Mouse (Mus musculus): ENCODE results near the gene Cetn4. TPM values are rescaled to one million over a fixed set of nuclear protein-coding genes. Genes with fewer than 3 reads are reported as not detected.
A peak's percentile ranks its signal among the peaks of the same experiment; 100 is the strongest.

The Cetn4 gene
- polyA plus RNA-seq, 1 experiment from 2014 or later, result 2.6 TPM

- Histone ChIP-seq H3K4me1 (no peaks in the 10 kb centered on the region), H3K27ac (no peak overlapping the region), H3K36me3 (no peaks in the 10 kb centered on the region), H3K4me3 (no peak overlapping the region), H3K27me3 (replicated peaks) (no peaks in the 10 kb centered on the region), H3K4me2 (replicated peaks) (no peak overlapping the region), H3K9ac (no peak overlapping the region), H3K9me3 (no peaks in the 10 kb centered on the region)
- no peak for ATAC-seq (ENCODE audit: low FRiP score, low read depth)
- WGBS, result 98% methylated on average over 1 of the region's 1 CpGs
Measured at GRCm38 (mm10) chr3:37329963-37330362, 17.5 kb upstream of the Cetn4 start.

DNA sequence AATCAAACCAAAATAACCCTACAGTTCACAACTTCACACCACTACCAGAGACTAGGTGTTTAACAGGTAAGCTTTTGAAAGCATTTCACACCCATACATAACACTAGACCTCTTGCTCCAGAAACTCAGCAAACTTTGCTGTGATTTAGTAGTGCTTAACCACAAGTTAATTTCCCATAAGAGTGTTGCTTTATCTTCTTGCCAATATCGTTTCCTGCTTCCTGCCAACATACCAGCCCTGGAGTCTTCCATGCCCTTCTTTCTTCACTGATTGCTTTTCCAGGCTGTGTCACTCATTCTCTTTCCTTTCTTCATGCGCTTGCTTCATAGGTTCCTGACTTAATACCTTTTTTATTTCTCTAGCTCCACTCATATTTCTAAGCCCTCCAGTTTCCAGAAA, 16.0 kb upstream of the Cetn4 start:
- Histone ChIP-seq H3K27ac (no peak overlapping the region), H3K4me2 (replicated peaks) (no peak overlapping the region), H3K27me3 (replicated peaks) (no peaks in the 10 kb centered on the region), H3K36me3 (no peaks in the 10 kb centered on the region), H3K4me1 (no peaks in the 10 kb centered on the region), H3K4me3 (no peak overlapping the region), H3K9ac (no peak overlapping the region), H3K9me3 (no peaks in the 10 kb centered on the region)
- WGBS, result 76% methylated on average over 2 of the region's 2 CpGs
- ATAC-seq (ENCODE audit: low FRiP score, low read depth), result no peak

GRCm38 (mm10) chr3:37326627-37327026, 14.1 kb upstream of the Cetn4 start:
- Histone ChIP-seq H3K27me3 (replicated peaks) (no peaks in the 10 kb centered on the region), H3K36me3 (no peaks in the 10 kb centered on the region), H3K9ac (no peak overlapping the region), H3K4me1 (no peaks in the 10 kb centered on the region), H3K9me3 (no peaks in the 10 kb centered on the region), H3K4me2 (replicated peaks) (no peak overlapping the region), H3K4me3 (no peak overlapping the region), H3K27ac (no peak overlapping the region)
- WGBS, result 93% methylated on average over 3 of the region's 3 CpGs
- ATAC-seq (ENCODE audit: low FRiP score, low read depth), result no peak

DNA sequence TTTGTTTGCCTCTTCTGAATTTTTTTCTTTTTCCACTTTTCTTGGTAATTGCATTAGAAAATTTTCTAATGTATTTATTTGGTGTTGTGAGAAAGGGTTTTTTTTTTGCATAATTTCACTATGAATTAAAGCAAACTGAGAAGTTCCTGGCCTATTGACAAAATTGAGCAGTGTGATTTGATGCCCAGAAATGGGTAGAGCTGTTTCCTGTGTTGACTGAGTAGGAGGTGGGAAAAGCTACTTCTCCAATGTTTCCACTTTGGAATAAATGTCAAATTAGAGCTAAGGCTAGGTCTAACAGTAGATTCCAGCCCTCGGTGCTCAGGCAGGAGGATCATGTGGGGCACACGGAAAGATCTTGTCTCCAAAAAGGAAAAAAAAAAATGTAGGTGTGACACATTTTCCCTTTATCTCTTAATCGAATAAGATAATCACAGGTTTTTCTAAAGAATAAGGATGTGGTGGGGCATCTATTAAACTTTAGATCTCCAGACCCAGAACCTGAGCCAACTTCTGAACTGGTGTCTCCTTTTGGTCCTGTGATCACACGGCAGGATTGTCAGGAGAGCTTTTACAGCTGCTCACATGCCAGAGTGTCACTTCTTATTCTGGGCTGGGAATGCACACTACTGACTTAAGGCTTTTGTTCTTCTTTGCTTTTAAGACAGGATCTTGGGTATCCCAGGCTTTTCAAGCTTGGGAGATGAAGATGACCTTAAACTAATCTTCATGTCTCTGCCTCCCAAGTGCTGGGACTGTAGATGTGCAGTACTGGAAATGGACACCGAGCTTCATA, 13.0 kb upstream of the Cetn4 start:
- Histone ChIP-seq H3K9me3 (no peaks in the 10 kb centered on the region), H3K27me3 (replicated peaks) (no peaks in the 10 kb centered on the region), H3K36me3 (no peaks in the 10 kb centered on the region), H3K4me2 (replicated peaks) (no peak overlapping the region), H3K27ac (no peak overlapping the region), H3K4me3 (no peak overlapping the region), H3K4me1 (no peaks in the 10 kb centered on the region), H3K9ac (no peak overlapping the region)
- WGBS, result 87% methylated on average over 5 of the region's 5 CpGs
- ATAC-seq (ENCODE audit: low FRiP score, low read depth), result no peak

- H3K4me3 ChIP-seq, result no peak overlapping the region
- H3K9ac ChIP-seq, result no peak overlapping the region
- no peak overlapping the region for H3K27ac ChIP-seq
- H3K4me2 ChIP-seq (replicated peaks), result no peak overlapping the region
- no peak for ATAC-seq (ENCODE audit: low FRiP score, low read depth)
- no peaks in the 10 kb centered on the region for H3K36me3 ChIP-seq
- H3K9me3 ChIP-seq, result no peaks in the 10 kb centered on the region
- H3K27me3 ChIP-seq (replicated peaks), result no peaks in the 10 kb centered on the region
- H3K4me1 ChIP-seq, result no peaks in the 10 kb centered on the region
- 43% methylated on average over 3 of the region's 3 CpGs for WGBS
Measured at GRCm38 (mm10) chr3:37324310-37324709, 11.8 kb upstream of the Cetn4 start.

DNA sequence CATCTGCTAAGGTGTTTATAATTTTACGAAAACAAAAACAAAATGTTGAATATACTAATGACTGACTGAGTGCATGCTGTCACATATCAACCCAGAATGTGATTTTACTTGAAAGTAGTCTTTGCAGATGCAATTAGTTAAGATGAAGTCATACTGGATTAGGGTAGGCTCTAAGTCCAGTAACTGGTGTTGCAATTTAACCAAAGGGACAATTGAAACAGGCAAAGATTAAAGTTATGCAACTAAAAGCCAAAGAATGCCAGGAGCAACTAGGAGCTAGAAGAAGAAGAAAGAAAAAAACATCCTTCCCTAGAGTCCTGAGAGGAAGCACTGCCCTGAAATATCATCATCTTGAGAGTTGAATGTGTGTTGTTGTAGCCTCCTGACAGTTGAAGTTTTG, 3.7 kb upstream of the Cetn4 start:
- H3K9me3 ChIP-seq, result no peaks in the 10 kb centered on the region
- H3K27me3 ChIP-seq (replicated peaks), result no peaks in the 10 kb centered on the region
- H3K4me1 ChIP-seq, result 0 out of 2 replicates have a peak, but pooled peaks cover 8% of the 10 kb centered on the region
- WGBS, result 95% methylated on average over 1 of the region's 1 CpGs
- H3K27ac ChIP-seq, result no peak overlapping the region
- no peak for ATAC-seq (ENCODE audit: low FRiP score, low read depth)
- no peaks in the 10 kb centered on the region for H3K36me3 ChIP-seq
- H3K9ac ChIP-seq, result no peak overlapping the region
- H3K4me2 ChIP-seq (replicated peaks), result no peak overlapping the region
- no peak overlapping the region for H3K4me3 ChIP-seq

GRCm38 (mm10) chr3:37313371-37313770, 863 bp upstream of the Cetn4 start:
- H3K9ac ChIP-seq, result no peak overlapping the region
- no peaks in the 10 kb centered on the region for H3K36me3 ChIP-seq
- no peak overlapping the region for H3K27ac ChIP-seq
- no peaks in the 10 kb centered on the region for H3K9me3 ChIP-seq
- H3K27me3 ChIP-seq (replicated peaks), result no peaks in the 10 kb centered on the region
- 0 out of 2 replicates have a peak, but pooled peaks cover 8% of the 10 kb centered on the region for H3K4me1 ChIP-seq
- 34% methylated on average over 1 of the region's 1 CpGs for WGBS
- no peak overlapping the region for H3K4me3 ChIP-seq
- H3K4me2 ChIP-seq (replicated peaks), result peak overlapping the region; percentile 69
- ATAC-seq (ENCODE audit: low FRiP score, low read depth), result no peak

DNA sequence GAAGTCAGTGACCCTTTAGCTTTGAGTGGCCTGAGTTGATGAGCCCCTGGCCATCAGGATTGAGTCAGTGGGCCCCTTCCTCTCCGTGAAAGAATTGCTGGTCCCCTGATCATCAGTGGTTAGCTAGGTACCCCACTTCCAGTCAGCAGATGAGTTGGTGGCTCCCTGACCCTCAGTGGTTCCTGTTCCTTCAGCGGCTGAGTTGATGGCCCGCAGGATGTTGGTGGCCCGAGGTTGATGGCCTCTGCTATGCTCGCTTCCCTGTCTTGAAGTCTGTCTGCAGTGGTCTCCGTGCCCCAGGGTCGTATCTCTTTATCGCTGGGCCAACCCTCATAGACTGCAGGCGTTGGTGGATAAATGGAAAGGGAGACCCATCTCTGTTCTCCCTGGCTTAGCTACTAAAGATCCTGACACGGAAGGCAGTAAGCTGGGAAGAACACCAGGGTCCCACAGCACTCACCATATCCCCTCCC, 575 bp downstream of the Cetn4 start:
- H3K9me3 ChIP-seq, result no peaks in the 10 kb centered on the region
- H3K4me1 ChIP-seq, result 0 out of 2 replicates have a peak, but pooled peaks cover 8% of the 10 kb centered on the region
- no peak; the same call in 1 of the 2 replicates for ATAC-seq (ENCODE audit: low FRiP score, low read depth)
- H3K27ac ChIP-seq, result no peak overlapping the region
- no peaks in the 10 kb centered on the region for H3K27me3 ChIP-seq (replicated peaks)
- H3K4me3 ChIP-seq, result peak overlapping the region; percentile 85
- peak overlapping the region; percentile 69 for H3K4me2 ChIP-seq (replicated peaks)
- H3K9ac ChIP-seq, result peak overlapping the region; percentile 84
- WGBS, result 4% methylated on average over 10 of the region's 10 CpGs
- H3K36me3 ChIP-seq, result no peaks in the 10 kb centered on the region

DNA sequence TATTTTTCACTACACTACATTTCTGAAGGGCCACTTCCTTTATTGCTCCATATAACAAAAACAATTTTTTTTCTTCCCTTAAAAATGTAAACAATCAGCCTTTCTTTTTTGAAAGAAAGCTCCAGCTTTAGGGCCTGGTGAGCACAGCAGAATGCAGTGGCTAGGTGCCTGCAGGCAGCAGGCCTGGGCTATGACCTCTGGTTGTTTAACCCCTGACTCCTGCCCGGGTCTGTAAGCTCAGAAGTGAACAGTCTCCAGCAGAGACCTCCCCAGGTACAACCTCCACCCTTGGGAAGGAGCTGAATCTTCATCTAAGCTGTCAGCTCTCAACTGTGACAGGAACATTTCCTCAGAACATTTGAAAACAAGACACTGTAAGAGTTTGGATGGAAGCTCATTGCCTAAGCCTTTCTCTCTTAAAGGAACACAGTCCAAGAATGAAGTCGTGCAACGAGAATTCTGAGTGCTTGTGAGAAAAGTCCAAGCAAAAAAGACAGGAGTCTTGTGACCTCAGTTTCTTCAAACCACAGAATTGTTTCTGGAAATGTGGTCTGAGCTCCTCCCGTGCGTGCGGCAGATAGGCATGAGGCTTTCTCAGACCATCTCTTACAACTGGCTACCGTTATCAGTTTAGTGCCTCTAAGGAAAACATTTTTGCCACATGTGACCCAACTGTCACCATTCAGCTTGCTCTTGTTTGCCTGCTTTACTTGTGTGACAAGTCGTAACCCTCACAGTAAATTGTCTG, 8.9 kb downstream of the Cetn4 start:
- no peaks in the 10 kb centered on the region for H3K36me3 ChIP-seq
- no peak overlapping the region for H3K4me3 ChIP-seq
- WGBS, result 78% methylated on average over 8 of the region's 8 CpGs
- no peaks in the 10 kb centered on the region for H3K9me3 ChIP-seq
- no peaks in the 10 kb centered on the region for H3K27me3 ChIP-seq (replicated peaks)
- H3K4me2 ChIP-seq (replicated peaks), result no peak overlapping the region
- no peaks in the 10 kb centered on the region for H3K4me1 ChIP-seq
- H3K27ac ChIP-seq, result no peak overlapping the region
- no peak overlapping the region for H3K9ac ChIP-seq
- no peak for ATAC-seq (ENCODE audit: low FRiP score, low read depth)

DNA sequence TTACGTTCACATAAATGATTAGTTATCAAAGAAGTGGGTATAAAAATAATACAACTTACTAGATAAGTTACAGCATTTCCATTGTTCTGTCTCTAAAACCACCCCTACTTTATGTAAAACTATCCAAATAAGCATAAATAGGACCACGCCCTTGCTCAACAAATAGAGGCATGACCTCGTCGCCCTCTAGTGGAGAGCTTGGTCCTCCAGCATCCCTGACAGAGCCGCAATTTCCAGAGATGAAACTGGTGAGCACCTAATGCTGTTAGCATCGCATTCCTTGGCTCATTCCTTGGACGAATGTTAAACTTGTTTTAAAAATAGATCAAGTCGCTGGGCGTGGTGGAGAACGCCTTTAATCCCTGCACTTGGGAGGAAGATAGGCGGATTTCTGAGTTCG, 9.8 kb downstream of the Cetn4 start:
- Histone ChIP-seq H3K9ac (no peak overlapping the region), H3K9me3 (no peaks in the 10 kb centered on the region), H3K4me2 (replicated peaks) (no peak overlapping the region), H3K36me3 (no peaks in the 10 kb centered on the region), H3K27ac (no peak overlapping the region), H3K4me1 (no peaks in the 10 kb centered on the region), H3K4me3 (no peak overlapping the region), H3K27me3 (replicated peaks) (no peaks in the 10 kb centered on the region)
- no peak for ATAC-seq (ENCODE audit: low FRiP score, low read depth)
- 43% methylated on average over 12 of the region's 12 CpGs for WGBS

DNA sequence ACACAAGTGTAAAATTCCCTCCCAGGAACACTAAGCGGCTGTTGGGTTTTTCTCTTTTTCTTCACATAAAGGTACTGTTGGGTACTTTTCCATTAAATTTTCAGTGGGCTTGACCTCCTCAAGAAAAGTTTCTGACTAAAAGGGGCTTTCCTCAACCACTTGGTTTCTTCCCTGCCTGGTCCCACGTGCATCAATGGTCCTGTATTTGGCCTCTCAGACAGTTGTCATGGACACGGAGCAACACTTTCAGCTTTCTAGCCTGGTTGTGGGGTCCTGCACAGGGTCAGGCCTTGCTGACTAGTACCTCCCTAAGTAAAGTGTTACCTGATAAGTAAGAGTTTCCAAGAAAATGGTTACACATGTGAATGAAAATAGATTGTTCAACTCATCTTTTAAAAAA, 13.0 kb downstream of the Cetn4 start:
- H3K4me1 ChIP-seq, result no peaks in the 10 kb centered on the region
- H3K36me3 ChIP-seq, result no peaks in the 10 kb centered on the region
- H3K27me3 ChIP-seq (replicated peaks), result no peaks in the 10 kb centered on the region
- 77% methylated on average over 3 of the region's 3 CpGs for WGBS
- no peak overlapping the region for H3K27ac ChIP-seq
- no peak overlapping the region for H3K4me2 ChIP-seq (replicated peaks)
- H3K4me3 ChIP-seq, result no peak overlapping the region
- ATAC-seq (ENCODE audit: low FRiP score, low read depth), result no peak
- no peaks in the 10 kb centered on the region for H3K9me3 ChIP-seq
- no peak overlapping the region for H3K9ac ChIP-seq

- WGBS, result 81% methylated on average over 2 of the region's 2 CpGs
- ATAC-seq (ENCODE audit: low FRiP score, low read depth), result no peak
- no peaks in the 10 kb centered on the region for H3K36me3 ChIP-seq
Measured at GRCm38 (mm10) chr3:37292654-37293053, 19.9 kb downstream of the Cetn4 start.

More at GRCm38 (mm10) chr3:37292654-37293053, 19.9 kb downstream of the Cetn4 start:
- Histone ChIP-seq H3K9ac (no peak overlapping the region), H3K9me3 (no peaks in the 10 kb centered on the region), H3K4me3 (no peak overlapping the region), H3K27me3 (replicated peaks) (no peaks in the 10 kb centered on the region), H3K4me2 (replicated peaks) (no peak overlapping the region), H3K27ac (no peak overlapping the region), H3K4me1 (no peaks in the 10 kb centered on the region)

All from neural tube, embryonic 12.5 days (tissue).